Mouse (Mus musculus) CH12.LX (cell line): Measurements from ENCODE around the gene Gm5416. TPM values are rescaled to one million over a fixed set of nuclear protein-coding genes. Genes with fewer than 3 reads are reported as not detected.
"Not testable (repeated sequence)": the region's sequence is repeated elsewhere in the genome, so short reads cannot be mapped to it uniquely, and the experiment has no call there.

ENCODE experiments used
- DNase-seq: peaks from one replicate; pipeline ENCODE4 v3.0.0-alpha.2; 2013; ENCODE audit errors: extremely low read depth
- H3K27ac ChIP-seq: 2 replicates; pipeline ENCODE4 v1.5.1; 2012; ENCODE audit warnings: low read depth, mild to moderate bottlenecking, control low read depth, moderate library complexity; ENCODE audit not compliant: insufficient read depth
- H3K27me3 ChIP-seq: replicated peaks from 2 replicates; pipeline ENCODE3; 2012; ENCODE audit warnings: inconsistent platforms
- H3K36me3 ChIP-seq, 2 experiments: replicated peaks in 1 of 2; 2 replicates each; pipeline versions ENCODE3 to v1.6.1; 2012; ENCODE audit warnings: inconsistent platforms in 1 of 2, low read length in 1 of 2, mild to moderate bottlenecking in 1 of 2, mixed read lengths in 1 of 2, moderate library complexity in 1 of 2; ENCODE audit not compliant: control insufficient read depth in 1 of 2, insufficient read depth in 1 of 2
- H3K4me1 ChIP-seq, 2 experiments: 2 replicates each; pipeline ENCODE4 v1.6.1; 2012; ENCODE audit warnings: inconsistent platforms in 1 of 2, moderate library complexity in 1 of 2; ENCODE audit not compliant: insufficient read depth in 2 of 2, control insufficient read depth in 1 of 2
- H3K4me2 ChIP-seq: 2 replicates; pipeline ENCODE4 v1.6.1; 2012; ENCODE audit warnings: low read depth, mild to moderate bottlenecking, control low read depth; ENCODE audit not compliant: poor library complexity, insufficient read depth, severe bottlenecking
- H3K4me3 ChIP-seq, 3 experiments: fragments of 150-350 bp in 1 of 3; sonication (generic) in 1 of 3; replicated peaks in 1 of 3; 2 replicates each; pipeline versions ENCODE3 to v1.5.1; 2011 to 2012; ENCODE audit warnings: low read depth in 2 of 3, low read length in 2 of 3, mild to moderate bottlenecking in 2 of 3, moderate library complexity in 2 of 3, control low read depth in 1 of 3, improper control_type of control experiment in 1 of 3, inconsistent platforms in 1 of 3, mixed read lengths in 1 of 3; ENCODE audit not compliant: poor library complexity in 1 of 3
- H3K79me2 ChIP-seq: replicated peaks from 2 replicates; pipeline ENCODE4 v1.6.1; 2012; ENCODE audit warnings: mild to moderate bottlenecking, moderate library complexity; ENCODE audit not compliant: control insufficient read depth, poor library complexity, insufficient read depth, severe bottlenecking; ENCODE audit errors: extremely low read depth
- H3K9ac ChIP-seq: 2 replicates; pipeline ENCODE4 v1.6.1; 2012; ENCODE audit warnings: low read depth, mild to moderate bottlenecking, control low read depth, moderate library complexity; ENCODE audit not compliant: insufficient read depth
- H3K9me3 ChIP-seq: replicated peaks from 2 replicates; pipeline ENCODE3; 2012; ENCODE audit warnings: low read length, inconsistent platforms, mixed read lengths
- ELF1 ChIP-seq: IDR thresholded peaks from 2 replicates; pipeline ENCODE4 v1.6.1; 2014; ENCODE audit warnings: low read depth, mild to moderate bottlenecking, inconsistent platforms, low read length, improper control_type of control experiment
- EP300 ChIP-seq: IDR thresholded peaks from 2 replicates; pipeline ENCODE4 v1.6.1; 2011; ENCODE audit warnings: low read length, improper control_type of control experiment
- HCFC1 ChIP-seq: IDR thresholded peaks from 2 replicates; pipeline ENCODE4 v1.6.1; 2012; ENCODE audit warnings: low read depth, mild to moderate bottlenecking, inconsistent platforms, low read length, improper control_type of control experiment
- IRF4 ChIP-seq: IDR thresholded peaks from 2 replicates; pipeline ENCODE4 v1.6.1; 2014; ENCODE audit warnings: low read depth, mild to moderate bottlenecking, inconsistent platforms, low read length, improper control_type of control experiment
- MAZ ChIP-seq: IDR thresholded peaks from 2 replicates; pipeline ENCODE4 v1.6.1; 2012; ENCODE audit warnings: low read depth, mild to moderate bottlenecking, inconsistent platforms, low read length, improper control_type of control experiment, moderate library complexity
- MXI1 ChIP-seq: IDR thresholded peaks from 2 replicates; pipeline ENCODE4 v1.6.1; 2011; ENCODE audit warnings: mild to moderate bottlenecking, low read depth, low read length, improper control_type of control experiment
- POLR2A ChIP-seq: IDR thresholded peaks from 2 replicates; pipeline ENCODE4 v1.6.1; 2011; ENCODE audit warnings: low read depth, mild to moderate bottlenecking, improper control_type of control experiment, low read length
- TCF12 ChIP-seq: IDR thresholded peaks from 2 replicates; pipeline ENCODE4 v1.6.1; 2014; ENCODE audit warnings: low read depth, mild to moderate bottlenecking, inconsistent platforms, low read length, improper control_type of control experiment
- UBTF ChIP-seq: IDR thresholded peaks from 2 replicates; pipeline ENCODE4 v1.6.1; 2012; ENCODE audit warnings: low read depth, mild to moderate bottlenecking, inconsistent platforms, low read length, improper control_type of control experiment, moderate library complexity
- dilution Hi-C: fragments of 300-500 bp; cut with MboI; formaldehyde crosslinking; loops from 2 replicates; pipeline ENCODE4 v1.14.3; 2020; ENCODE audit warnings: low sequenced_read_pairs; ENCODE audit not compliant: extremely low pct_unique_long_range_greater_than_20kb, extremely low pct_ligation_motif_present
- in situ Hi-C: fragments of 300-500 bp; cut with MboI; formaldehyde crosslinking; loops from 3 replicates; pipeline ENCODE4 v1.14.3; 2019; ENCODE audit warnings: low sequenced_read_pairs, low pct_ligation_motif_present, low pct_unique_long_range_greater_than_20kb, mixed read lengths
- polyA plus RNA-seq: library from polyadenylated mRNA; unstranded; fragments of >175 nt; gene quantifications from 2 replicates; pipeline ENCODE4 v1.2.1, GENCODE M21; 2012; ENCODE audit warnings: low read depth; ENCODE audit not compliant: insufficient read length
- total RNA-seq, 2 experiments: library from RNA; depleted of rRNA; stranded (reverse); fragments of 300-350 nt in 1 of 2; fragments of >200 nt in 1 of 2; gene quantifications; 2 replicates each; pipeline ENCODE4 v1.2.3; 2012 to 2014

The Gm5416 gene
- not detected in 2 replicates for total RNA-seq (2012; rRNA removed)
- not detected in 2 replicates for total RNA-seq (2014; rRNA removed)
- not detected in 2 replicates for polyA plus RNA-seq

DNA sequence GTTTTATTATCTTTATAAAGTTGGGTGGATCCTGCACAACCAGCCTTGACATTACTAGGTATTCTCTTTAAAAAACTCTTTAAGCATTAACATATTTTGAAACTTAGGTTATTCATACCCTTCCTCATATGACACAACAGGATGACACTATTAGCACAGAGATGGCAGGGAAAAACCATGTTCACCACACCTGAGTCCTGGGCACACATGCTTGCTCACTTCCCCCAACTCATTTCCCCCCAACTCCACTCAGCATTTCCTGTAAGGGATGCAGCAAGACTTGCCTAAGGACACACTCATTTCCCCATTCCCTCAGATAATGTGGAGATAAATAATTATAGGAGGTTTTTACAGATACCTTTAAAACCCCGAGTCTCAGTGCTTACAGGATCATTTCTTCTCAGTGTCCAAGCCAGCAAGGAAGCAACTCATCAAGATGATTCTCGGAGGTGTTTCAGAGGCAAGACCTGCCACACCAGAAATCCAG, at the start of gene Gm5416:
Gm5416 (plus strand) TSS at position 437 of the 487 bp plus-strand sequence.
- Histone ChIP-seq H3K27ac (no peak within 1 kb of the TSS), H3K79me2 (no peaks in the 10 kb centered on the region), H3K4me3 (no peak within 1 kb of the TSS), H3K4me2 (no peak within 1 kb of the TSS), H3K27me3 (no peaks in the 10 kb centered on the region), H3K36me3 (no peaks in the 10 kb centered on the region), H3K9me3 (no peaks in the 10 kb centered on the region), H3K9ac (no peak within 1 kb of the TSS), H3K4me1 (peaks cover 0 to 9% of the 10 kb centered on the region in 2 experiments; a peak in 2 of 4 replicates)
- TF ChIP-seq IRF4: no peak
- TF ChIP-seq EP300: 0 out of 2 replicates have a peak, but pooled peaks have one; percentile 13
- DNase-seq: peak; percentile 15
- in situ Hi-C loops (no loop called here), dilution Hi-C loops (no loop called here)

DNA sequence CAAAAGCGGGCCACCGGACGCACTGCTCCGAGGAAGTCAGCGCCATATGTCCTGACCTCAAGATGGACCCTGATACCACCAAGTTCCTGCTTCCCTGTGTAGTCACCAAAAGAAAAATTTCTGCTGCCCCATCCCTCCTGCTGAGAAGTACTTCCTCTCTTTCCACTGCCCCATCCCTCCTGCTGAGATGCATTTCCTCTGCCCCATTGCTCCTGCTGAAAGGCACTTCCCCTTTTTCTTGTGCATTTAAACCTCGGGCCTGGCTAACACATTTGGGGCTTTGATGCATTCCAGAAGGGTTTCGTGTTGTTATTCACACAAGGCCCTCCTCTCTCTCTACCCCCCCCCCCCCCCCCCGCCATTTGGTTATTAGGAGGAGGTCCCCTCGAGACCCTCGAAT, 42.4 kb upstream of the Gm5416 start:
- H3K4me1 ChIP-seq, H3K4me3 ChIP-seq, H3K36me3 ChIP-seq, H3K9me3 ChIP-seq, H3K9ac ChIP-seq, H3K27ac ChIP-seq, dilution Hi-C loops, in situ Hi-C loops, H3K4me2 ChIP-seq, DNase-seq, H3K27me3 ChIP-seq, H3K79me2 ChIP-seq: not testable (repeated sequence)

DNA sequence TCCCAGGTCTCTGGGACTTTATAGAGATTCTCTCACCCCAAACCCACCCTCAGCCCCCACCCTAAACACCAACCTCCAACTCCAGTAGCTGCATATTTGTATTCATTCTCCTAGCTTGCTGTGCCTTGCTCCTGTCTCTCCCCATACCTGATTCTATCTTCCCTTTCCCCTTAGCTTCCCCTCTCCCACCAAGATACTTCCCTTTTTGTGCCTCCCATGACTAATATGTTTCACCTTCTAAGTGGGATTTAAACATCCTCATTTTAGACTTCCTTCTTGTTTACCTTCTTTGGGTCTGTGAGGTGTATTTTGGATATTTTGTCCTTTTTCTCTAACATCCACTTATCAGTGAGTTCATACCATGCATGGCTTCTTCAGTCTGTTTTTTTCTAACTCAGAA, 34.1 kb upstream of the Gm5416 start:
- H3K4me3 ChIP-seq: no peak overlapping the region
- no peaks in the 10 kb centered on the region for H3K9me3 ChIP-seq
- TF ChIP-seq POLR2A (no peak), MXI1 (no peak), MAZ (no peak), TCF12 (no peak), HCFC1 (no peak), UBTF (no peak), ELF1 (no peak)
- in situ Hi-C loops: no loop called here
- H3K27ac ChIP-seq: no peak overlapping the region
- no peak for DNase-seq
- no peaks in the 10 kb centered on the region for H3K27me3 ChIP-seq
- no peaks in the 10 kb centered on the region for H3K79me2 ChIP-seq
- no peak overlapping the region for H3K4me2 ChIP-seq
- H3K9ac ChIP-seq: no peak overlapping the region
- dilution Hi-C loops: no loop called here
- H3K36me3 ChIP-seq: no peaks in the 10 kb centered on the region
- H3K4me1 ChIP-seq: no peaks in the 10 kb centered on the region
